Mouse (Mus musculus) testis, adult 2 months (tissue): ENCODE measurements at regions not wholly inside any gene's neighbourhood (a gene's known extent, or its start where the extent isn't known, plus 50 kb on each side); places are given as distances from the start of the nearest gene placed in this dataset.

Source experiments
- CTCF ChIP-seq: fragments of 200-500 bp; IDR thresholded peaks from 2 replicates; pipeline ENCODE4 v1.5.1; 2012; ENCODE audit warnings: low read depth, mild to moderate bottlenecking, inconsistent platforms, low read length, moderate library complexity; ENCODE audit not compliant: control insufficient read depth, insufficient read depth, insufficient replicate concordance
- POLR2A ChIP-seq: fragments of 200-500 bp; IDR thresholded peaks from 2 replicates; pipeline ENCODE4 v1.6.1; 2012; ENCODE audit warnings: low read depth, mild to moderate bottlenecking, inconsistent platforms, low read length, moderate library complexity; ENCODE audit not compliant: control insufficient read depth

GRCm38 (mm10) chr15:27216387-27216786 lies 250.1 kb upstream of the Ank start:
- TF ChIP-seq POLR2A (no peak), CTCF (no peak)
